Mouse (Mus musculus) hindbrain, embryonic 16.5 days (tissue): ENCODE results near the gene Bms1. TPM values are rescaled to one million over a fixed set of nuclear protein-coding genes. Genes with fewer than 3 reads are reported as not detected.
A peak's percentile ranks its signal among the peaks of the same experiment; 100 is the strongest.

ENCODE experiments used
- ATAC-seq: fragments of 200-750 bp; cut with Nextera tagmentation; 2 replicates; pipeline ENCODE4 v1.8.0; 2017; ENCODE audit warnings: moderate TSS enrichment, moderate library complexity
- H3K27ac ChIP-seq: fragments of 300-500 bp; sonication (generic); 2 replicates; pipeline ENCODE4 v1.5.1; 2014; ENCODE audit warnings: low read depth, mild to moderate bottlenecking, control low read depth, low read length, moderate library complexity
- H3K27me3 ChIP-seq: fragments of 300-500 bp; sonication (generic); replicated peaks from 2 replicates; pipeline ENCODE4 v1.6.1; 2014; ENCODE audit warnings: low read length; ENCODE audit not compliant: control insufficient read depth, insufficient read depth
- H3K36me3 ChIP-seq: fragments of 300-500 bp; sonication (generic); 2 replicates; pipeline ENCODE4 v1.6.1; 2014; ENCODE audit warnings: mild to moderate bottlenecking, low read length, moderate library complexity, mixed read lengths; ENCODE audit not compliant: control insufficient read depth, insufficient read depth
- H3K4me1 ChIP-seq: fragments of 300-500 bp; sonication (generic); 2 replicates; pipeline ENCODE4 v1.6.1; 2014; ENCODE audit warnings: low read depth, low read length; ENCODE audit not compliant: control insufficient read depth, insufficient read depth
- H3K4me2 ChIP-seq: fragments of 300-500 bp; sonication (generic); 2 replicates; pipeline ENCODE4 v1.6.1; 2014; ENCODE audit warnings: mild to moderate bottlenecking, low read length, control low read depth, moderate library complexity
- H3K4me3 ChIP-seq: fragments of 300-500 bp; sonication (generic); 2 replicates; pipeline ENCODE4 v1.5.1; 2014; ENCODE audit warnings: mild to moderate bottlenecking, low read length, control low read depth, moderate library complexity
- H3K9ac ChIP-seq: fragments of 300-500 bp; sonication (generic); 2 replicates; pipeline ENCODE4 v1.6.1; 2014; ENCODE audit warnings: low read depth, mild to moderate bottlenecking, control low read depth, low read length, moderate library complexity
- H3K9me3 ChIP-seq: fragments of 300-500 bp; sonication (generic); 2 replicates; pipeline ENCODE4 v1.6.1; 2014; ENCODE audit warnings: mild to moderate bottlenecking, low read length, moderate library complexity; ENCODE audit not compliant: control insufficient read depth
- WGBS: fragments of 180-500 bp; shearing (Covaris S2); extraction: QIAGEN DNeasy Blood & Tissue Kit; methylation state at CpG from one replicate; pipeline ENCODE4 v1.1.7; 2014; 5-methylcytosine and 5-hydroxymethylcytosine counted together
- microRNA-seq: library from miRNA; unstranded; fragments of <30 nt; microRNA quantifications from one replicate; pipeline ENCODE4, GENCODE M21; 2017
- polyA plus RNA-seq: library from polyadenylated mRNA; unstranded; fragments of >200 nt; fragmentation: Nextera tagmentation; extraction: Ambion mirVana; gene quantifications from 2 replicates; pipeline ENCODE4 v1.2.1, GENCODE M21; 2015

The Bms1 gene
- polyA plus RNA-seq, 1 experiment from 2014 or later, result 19.1 TPM

GRCm38 (mm10) chr6:118341861-118342485 is 77.3 kb downstream of the Bms1 start:
- Histone ChIP-seq H3K4me2 (no peak overlapping the region), H3K27ac (no peak overlapping the region), H3K27me3 (no peaks in the 10 kb centered on the region), H3K4me3 (no peak overlapping the region), H3K9ac (no peak overlapping the region), H3K4me1 (peaks cover 4% of the 10 kb centered on the region), H3K36me3 (no peaks in the 10 kb centered on the region), H3K9me3 (0 out of 2 replicates have a peak, but pooled peaks cover 2% of the 10 kb centered on the region)
- ATAC-seq, result no peak
- 92% methylated on average over 11 of the region's 11 CpGs for WGBS

- no peak for ATAC-seq
Measured at GRCm38 (mm10) chr6:118337660-118338059, 81.6 kb downstream of the Bms1 start.

GRCm38 (mm10) chr6:118336541-118337480 is 82.5 kb downstream of the Bms1 start:
- Histone ChIP-seq H3K4me3 (no peak overlapping the region), H3K4me2 (no peak overlapping the region), H3K27ac (peak overlapping the region; percentile 32; the same call in 1 of the 2 replicates), H3K27me3 (no peaks in the 10 kb centered on the region), H3K9ac (no peak overlapping the region), H3K9me3 (no peaks in the 10 kb centered on the region), H3K4me1 (peaks cover 7% of the 10 kb centered on the region), H3K36me3 (no peaks in the 10 kb centered on the region)
- 45% methylated on average over 14 of the region's 14 CpGs for WGBS
- ATAC-seq, result peak; percentile 76

More at GRCm38 (mm10) chr6:118337660-118338059, 81.6 kb downstream of the Bms1 start:
- Histone ChIP-seq H3K4me2 (no peak overlapping the region), H3K9ac (no peak overlapping the region), H3K4me1 (peaks cover 7% of the 10 kb centered on the region), H3K27ac (no peak overlapping the region), H3K36me3 (no peaks in the 10 kb centered on the region), H3K4me3 (no peak overlapping the region), H3K9me3 (no peaks in the 10 kb centered on the region), H3K27me3 (no peaks in the 10 kb centered on the region)
- 68% methylated on average over 5 of the region's 5 CpGs for WGBS

- Histone ChIP-seq H3K36me3 (no peaks in the 10 kb centered on the region), H3K4me2 (no peak overlapping the region), H3K27me3 (no peaks in the 10 kb centered on the region), H3K4me1 (peaks cover 7% of the 10 kb centered on the region), H3K9ac (no peak overlapping the region), H3K27ac (peak overlapping the region; percentile 32; the same call in 1 of the 2 replicates), H3K9me3 (no peaks in the 10 kb centered on the region), H3K4me3 (no peak overlapping the region)
- peak; percentile 58 for ATAC-seq
- 59% methylated on average over 5 of the region's 5 CpGs for WGBS
Measured at GRCm38 (mm10) chr6:118335934-118336450, 83.3 kb downstream of the Bms1 start.

- Histone ChIP-seq H3K4me2 (no peak overlapping the region), H3K9me3 (no peaks in the 10 kb centered on the region), H3K4me1 (peaks cover 7% of the 10 kb centered on the region), H3K27me3 (no peaks in the 10 kb centered on the region), H3K4me3 (no peak overlapping the region), H3K27ac (no peak overlapping the region), H3K9ac (no peak overlapping the region), H3K36me3 (no peaks in the 10 kb centered on the region)
- 93% methylated on average over 9 of the region's 9 CpGs for WGBS
- no peak for ATAC-seq
Measured at GRCm38 (mm10) chr6:118333861-118334260, 85.4 kb downstream of the Bms1 start.

Small RNA genes lying within 50 kb of the gene (microRNA-seq; reads per million reads assigned to microRNA genes)
- not detected for gene Gm25953

Other genes with a start within 250 kb of the Bms1 start
- gene Ret, start 221.8 kb downstream of the Bms1 start, polyA plus RNA-seq, result 17.6 and 19.1 TPM in 2 replicates
- 17.8 and 18.3 TPM in 2 replicates for gene Zfp248, start 36.1 kb upstream of the Bms1 start, polyA plus RNA-seq
- 10.0 and 12.0 TPM in 2 replicates for gene Zfp9, start 59.8 kb upstream of the Bms1 start, polyA plus RNA-seq
- gene Ankrd26, start 142.8 kb upstream of the Bms1 start, polyA plus RNA-seq, result 16.0 and 16.6 TPM in 2 replicates